Mouse (Mus musculus) kidney, postnatal 4 days (tissue): Measurements from ENCODE around the gene Cenpv.
A peak's percentile ranks its signal among the peaks of the same experiment; 100 is the strongest.

Experiments used
- DNase-seq, 2 experiments: peaks; one replicate each; pipeline ENCODE4 v3.0.0; 2021; ENCODE audit warnings: mixed read lengths in 2 of 2

Cenpv gene

DNA sequence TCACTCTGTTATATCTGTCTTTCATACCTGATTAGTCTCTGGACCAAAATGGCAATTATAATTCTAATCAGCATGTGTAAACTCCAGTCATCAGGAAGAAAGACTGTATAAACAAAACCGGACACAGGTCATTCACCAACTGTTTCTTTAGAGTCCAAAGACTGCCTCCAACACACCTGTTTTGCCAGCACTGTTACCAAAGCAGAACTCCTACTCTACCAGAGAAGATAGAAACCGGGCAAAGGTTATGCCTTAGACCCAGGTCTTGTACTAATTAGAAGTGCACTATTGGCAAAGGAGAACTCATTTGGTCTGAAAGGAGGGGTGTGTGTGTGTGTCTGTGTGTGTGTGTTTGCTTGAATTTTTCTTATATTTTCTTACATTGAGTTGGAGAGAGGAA is 38.5 kb downstream of the Cenpv start:
- DNase-seq: no peak

DNA sequence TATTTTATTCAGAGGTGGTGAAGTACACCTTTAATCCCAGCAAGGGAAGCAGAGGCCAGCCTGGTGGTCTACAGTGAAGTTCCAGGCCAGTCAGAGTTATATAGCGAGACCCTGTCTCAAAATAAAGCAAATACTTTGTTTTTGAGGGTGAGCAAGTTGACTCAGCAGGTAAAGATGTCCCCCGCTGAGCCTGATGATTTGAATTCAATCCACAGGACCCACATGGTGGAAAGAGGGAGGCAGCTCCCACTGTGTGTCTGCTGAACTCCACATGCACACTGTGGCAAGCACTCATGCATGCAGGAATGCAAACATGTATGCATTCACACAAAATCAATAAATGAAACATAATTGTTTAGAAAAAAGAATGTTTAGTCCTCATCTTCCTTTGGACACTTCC is 40.3 kb downstream of the Cenpv start:
- no peak for DNase-seq

DNA sequence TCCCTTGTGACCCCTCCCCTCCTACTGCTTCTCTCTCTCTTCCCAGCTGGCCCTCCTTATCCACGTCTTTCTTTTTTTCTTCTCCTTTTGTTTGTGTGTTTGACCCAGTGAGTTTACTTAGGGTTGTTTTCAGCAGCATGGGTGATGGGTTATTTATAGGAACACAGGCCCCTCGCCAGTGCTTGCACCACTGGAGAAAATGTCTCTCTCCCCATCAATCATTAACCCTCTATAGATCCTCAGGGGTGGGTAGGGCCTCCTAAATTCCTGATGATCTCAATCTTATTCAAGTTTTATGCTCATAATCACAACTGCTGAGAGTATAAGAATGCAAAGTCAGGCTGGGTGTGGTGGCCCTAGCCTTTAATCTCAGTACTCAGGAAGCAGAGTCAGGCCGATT is 41.9 kb downstream of the Cenpv start:
- no peak for DNase-seq

DNA sequence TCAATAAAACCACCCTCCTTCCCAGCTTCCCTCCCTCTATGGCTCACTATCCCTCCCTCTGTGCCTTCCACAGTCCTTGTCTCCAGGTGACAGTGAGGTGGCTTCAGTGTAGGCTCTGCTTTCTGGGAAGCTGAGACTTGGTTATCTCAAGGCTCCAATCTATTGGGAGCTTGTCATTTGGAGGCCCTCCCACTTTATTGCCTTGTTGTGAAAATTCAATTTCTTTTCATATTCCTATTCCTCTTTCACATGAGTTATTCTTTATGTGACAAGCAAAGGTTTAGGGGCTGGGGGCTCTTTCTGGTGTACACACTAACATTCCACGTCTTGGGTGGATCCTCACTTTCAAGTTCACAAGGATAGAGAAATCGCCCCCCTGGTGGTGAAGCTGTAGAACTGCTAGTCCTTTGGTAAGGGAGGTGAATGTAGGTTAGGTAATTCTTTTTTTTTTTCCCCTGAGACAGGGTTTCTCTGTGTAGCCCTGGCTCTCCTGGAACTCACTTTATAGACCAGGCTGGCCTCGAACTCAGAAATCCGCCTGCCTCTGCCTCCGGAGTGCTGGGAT is 42.8 kb downstream of the Cenpv start:
- DNase-seq: peak; percentile 28 to 32

DNA sequence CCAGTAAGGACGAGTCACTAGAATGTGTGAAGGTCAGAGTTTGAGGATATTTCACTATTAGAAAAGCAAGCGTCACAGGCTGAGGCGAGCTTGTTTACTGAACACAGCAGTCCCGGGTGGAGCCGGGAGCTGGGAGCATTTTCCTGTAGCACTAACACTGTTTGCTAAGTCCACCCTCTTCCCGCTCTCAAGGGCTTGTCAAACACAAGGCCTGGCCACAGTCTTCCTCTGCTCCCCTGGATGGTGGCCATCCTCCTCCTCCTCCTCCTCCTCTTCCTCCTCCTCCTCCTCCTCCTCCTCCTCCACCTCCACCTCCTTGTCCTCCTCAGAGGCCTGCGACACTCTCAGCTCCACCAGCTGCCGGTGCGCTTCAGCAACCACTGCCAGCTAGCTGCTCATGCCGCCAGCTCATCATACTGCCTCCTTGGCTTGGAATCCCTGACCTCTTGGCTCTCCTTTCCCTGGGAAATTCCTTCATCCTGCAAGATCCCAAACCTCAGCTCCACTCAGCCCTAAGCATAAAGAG is 43.7 kb downstream of the Cenpv start:
- peak; percentile 45 to 68 for DNase-seq

DNA sequence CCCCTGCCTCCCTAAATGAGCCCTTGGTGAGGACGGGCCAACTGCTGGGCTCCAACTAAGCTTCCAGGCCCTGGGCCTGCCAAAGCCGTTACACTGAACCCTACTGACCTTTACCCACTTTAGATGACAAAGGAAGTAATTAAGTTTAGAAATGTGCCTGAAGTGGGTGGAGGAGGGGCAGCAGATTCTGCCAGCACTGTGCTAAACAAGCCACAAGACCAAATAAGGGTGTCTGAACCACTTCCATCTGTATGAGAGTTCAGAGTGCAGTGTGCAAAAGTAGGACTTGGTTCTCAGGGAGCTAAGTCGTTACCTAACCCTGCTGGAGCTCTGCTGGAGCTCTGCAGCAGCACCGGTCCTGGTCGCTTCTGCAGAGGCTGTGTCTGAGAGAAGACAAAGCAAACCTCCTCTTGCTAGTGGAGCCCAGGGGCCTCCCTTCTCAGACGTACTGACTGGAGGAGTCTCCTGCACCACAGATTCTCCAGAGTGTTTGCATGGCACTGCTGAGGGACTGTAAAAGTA is 44.2 kb downstream of the Cenpv start:
- DNase-seq: peak; percentile 63 to 81

DNA sequence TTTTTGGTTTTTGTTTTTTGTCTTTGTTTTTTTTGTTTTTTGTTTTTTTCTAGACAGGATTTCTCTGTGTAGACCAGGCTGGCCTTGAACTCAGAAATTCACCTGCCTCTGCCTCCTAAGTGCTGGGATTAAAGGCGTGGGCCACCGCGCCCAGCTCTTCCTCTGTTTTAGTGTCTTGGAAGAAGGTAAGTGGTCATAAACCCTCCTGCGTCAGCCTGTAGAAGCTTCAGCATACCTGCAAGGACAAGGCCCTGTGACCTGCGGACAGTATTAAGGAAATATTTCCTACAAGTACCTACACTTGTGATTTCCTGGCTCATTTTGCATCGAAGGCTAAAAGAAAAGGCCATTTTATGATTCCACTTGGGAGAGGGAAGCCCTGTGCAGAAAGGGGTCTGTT is 45.4 kb downstream of the Cenpv start:
- no peak for DNase-seq

DNA sequence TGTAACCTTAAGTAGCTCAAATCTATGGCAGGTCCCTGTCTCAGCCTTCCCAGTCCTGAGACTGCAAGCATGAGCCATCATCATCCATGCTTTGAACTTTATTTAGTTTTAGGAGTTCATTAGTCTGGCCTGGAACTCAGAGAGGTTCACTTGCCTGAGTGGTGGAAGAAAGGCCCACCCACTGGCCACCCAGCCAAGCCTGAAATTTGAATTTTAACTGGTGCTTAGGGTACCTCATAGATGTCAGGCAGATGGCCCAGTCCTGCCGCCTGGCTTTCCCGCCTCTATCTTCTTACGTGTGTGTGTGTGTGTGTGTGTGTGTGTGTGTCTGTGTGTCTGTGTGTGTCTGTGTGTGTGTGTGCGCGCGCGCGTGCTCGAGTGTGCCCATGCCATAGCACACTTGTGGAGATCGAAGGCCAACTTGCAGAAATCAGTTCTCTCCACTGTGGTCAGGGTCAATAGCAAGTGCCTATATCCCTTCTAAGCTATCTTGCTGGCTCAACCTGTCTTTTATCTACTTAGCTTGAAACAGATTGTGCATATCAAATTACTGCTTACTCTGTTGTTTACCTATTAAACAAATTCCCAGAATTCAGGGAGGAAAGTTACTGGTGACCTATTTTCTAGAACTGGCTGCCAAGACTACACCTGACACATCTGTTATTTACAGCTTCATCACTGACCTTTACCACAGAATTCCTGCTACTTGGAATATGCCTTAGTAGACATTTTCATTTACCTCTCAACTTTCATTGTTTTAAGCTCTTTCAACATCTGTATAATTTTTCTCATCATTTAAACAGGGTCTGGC is 51.3 kb downstream of the Cenpv start:
- no peak for DNase-seq

DNA sequence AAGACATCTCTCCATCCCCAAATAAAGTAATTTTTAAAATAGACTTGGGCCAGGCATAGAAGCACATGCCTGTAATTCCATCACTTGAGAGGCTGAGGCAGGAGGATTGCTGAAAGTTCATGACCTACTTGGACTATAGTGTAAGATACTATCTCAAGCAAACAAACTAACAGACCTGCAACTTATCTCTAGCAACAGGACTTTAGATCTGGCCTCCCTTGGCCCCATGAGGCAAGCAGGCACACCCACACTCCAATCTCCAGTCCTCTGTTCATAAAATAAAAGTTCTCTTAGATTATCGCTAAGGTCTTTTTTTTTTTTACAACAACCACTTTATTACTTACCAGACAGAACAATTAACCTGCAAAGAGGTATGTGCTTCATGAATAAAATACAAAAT is 52.1 kb downstream of the Cenpv start:
- DNase-seq: no peak

DNA sequence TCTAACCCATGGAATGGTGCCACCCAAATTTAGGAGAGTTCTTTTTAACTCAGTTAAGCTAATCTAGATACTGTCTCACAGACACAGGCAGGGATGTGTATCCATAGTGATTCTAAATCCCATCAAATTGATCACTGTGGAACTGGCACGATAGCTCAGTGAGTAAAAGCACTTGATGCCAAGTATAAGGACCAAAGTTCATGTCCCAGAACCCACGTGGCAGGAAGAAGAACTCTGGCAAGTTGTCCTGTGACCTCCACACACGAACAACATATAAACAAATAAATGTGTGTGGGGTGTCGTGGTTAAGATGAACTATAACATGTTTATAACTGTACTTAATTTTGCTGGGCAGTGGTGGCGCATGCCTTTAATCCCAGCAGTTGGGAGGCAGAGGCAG is 59.5 kb downstream of the Cenpv start:
- DNase-seq: no peak

DNA sequence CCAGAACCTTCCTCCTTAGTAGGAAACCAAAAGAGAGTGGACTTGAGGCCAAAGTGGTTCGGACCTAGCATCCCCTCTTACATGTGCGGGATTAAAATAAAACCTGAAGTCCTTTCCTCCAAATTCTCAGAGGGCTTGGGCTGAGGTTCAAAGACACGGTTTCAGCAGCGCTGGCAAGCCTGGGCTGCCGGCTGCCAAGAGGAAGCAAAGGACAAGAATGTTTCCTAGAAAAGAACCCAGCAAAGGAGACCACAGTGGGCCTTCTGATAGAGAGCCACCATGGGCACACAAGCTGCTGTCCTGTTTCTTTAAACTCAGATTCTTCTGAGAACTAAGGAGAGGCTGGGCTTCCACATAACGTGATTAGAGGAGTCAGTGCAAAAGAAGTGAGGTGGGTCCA is 60.1 kb downstream of the Cenpv start:
- DNase-seq: no peak

DNA sequence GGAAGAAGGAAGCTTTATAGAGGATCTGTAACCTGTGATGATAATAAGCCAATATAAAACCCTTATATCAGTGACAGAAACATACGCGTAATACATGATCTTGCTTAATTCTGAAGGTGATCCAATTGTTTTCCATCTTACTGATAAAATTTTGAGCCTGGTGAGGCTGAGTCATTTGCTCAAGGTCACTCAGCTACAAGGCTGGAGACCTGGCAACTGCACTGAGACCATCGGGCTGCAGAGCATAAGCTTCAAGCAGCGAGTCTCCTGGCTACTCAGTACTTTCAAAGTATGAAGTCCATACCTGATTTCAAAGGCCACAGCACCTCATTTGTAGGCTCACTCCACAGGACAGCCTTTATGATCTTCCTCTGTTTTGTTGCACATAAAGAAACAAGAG is 62.9 kb downstream of the Cenpv start:
- DNase-seq: no peak
